Mouse (Mus musculus): ENCODE results near the gene Ccdc17.

The Ccdc17 gene

GRCm38 (mm10) chr4:116596379-116596778 lies at the start of gene Ccdc17:
Ccdc17 (plus strand) TSS chr4:116596654.
- 19% methylated on average over 5 of the region's 5 CpGs for WGBS

GRCm38 (mm10) chr4:116550432-116550831 lies 46.0 kb upstream of the Ccdc17 start:
- 100% methylated on average over 1 of the region's 1 CpGs for WGBS

DNA sequence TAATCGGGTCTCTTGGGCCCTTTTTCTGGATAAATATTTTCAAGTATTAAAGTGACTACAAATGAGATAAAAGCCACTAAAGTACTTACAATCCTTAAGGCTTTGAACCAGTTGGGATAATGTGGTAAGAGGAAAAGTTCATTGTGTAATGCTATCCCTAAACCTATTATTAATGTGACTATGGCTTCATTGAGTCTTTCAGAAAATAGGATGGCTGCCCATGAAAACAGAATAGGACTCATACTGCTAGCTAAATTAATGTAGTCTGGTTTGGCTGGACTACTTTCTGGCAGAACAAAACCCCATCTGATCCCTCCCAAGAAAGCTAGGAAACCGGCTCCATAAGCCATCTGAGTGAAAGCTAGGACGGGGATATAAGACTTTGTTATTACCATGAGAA lies 43.4 kb upstream of the Ccdc17 start:
- 72% methylated on average over 3 of the region's 3 CpGs for WGBS

GRCm38 (mm10) chr4:116555413-116556300 lies 40.8 kb upstream of the Ccdc17 start, which contains the start of gene Tmem69:
Tmem69 (minus strand) TSS chr4:116555936.
- WGBS, result 1% methylated on average over 23 of the region's 23 CpGs

GRCm38 (mm10) chr4:116556561-116557305 lies 39.7 kb upstream of the Ccdc17 start:
- under 1% methylated on average over 28 of the region's 28 CpGs for WGBS

DNA sequence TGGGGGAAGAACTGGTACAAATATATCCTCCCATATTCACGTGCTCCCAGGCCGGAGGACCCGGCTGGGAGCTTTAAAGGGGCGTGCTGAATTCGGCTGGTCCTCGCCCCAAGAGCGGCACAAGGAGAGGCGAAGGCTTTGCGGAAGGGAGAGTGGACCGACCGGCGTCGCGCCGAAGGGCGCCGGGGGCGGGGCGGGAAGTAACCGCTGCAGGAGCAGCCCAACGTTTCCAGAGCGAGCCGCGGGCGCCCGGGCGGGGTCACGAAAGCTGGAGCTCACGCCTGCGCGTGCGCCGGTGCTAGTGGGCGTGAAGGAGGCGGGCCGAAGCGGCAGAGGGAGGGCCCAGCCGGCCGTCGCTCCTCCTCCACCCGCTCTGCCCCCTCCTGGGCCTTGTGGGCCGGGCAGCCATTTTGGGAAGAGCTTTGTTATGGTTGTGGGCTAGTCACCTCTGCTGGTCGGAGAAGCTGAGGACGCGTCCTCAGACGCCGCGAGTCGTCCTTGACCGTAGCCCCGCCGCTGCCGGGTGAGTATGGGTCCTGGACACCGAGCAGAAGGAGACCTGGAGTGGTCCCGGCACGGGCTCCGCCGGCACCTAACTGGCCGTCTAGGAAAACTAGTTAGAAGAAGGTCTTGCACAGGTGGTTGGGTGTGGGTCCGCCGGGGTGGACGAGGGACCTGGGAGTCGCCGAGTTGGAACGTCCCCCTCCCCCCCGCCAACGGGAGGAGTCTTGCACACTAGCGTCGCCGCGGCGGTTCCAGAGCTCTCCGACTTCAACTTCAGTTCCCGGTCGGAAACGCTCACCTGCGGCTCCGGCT lies 38.9 kb upstream of the Ccdc17 start, which contains the start of gene Gpbp1l1:
Gpbp1l1 (plus strand) TSS at position 353 of the 816 bp plus-strand sequence.
- WGBS, result under 1% methylated on average over 78 of the region's 78 CpGs

- WGBS, result 1% methylated on average over 15 of the region's 15 CpGs
Measured at GRCm38 (mm10) chr4:116558151-116558882, 38.1 kb upstream of the Ccdc17 start.

GRCm38 (mm10) chr4:116595793-116596192 lies 661 bp upstream of the Ccdc17 start:
- 85% methylated on average over 8 of the region's 8 CpGs for WGBS

DNA sequence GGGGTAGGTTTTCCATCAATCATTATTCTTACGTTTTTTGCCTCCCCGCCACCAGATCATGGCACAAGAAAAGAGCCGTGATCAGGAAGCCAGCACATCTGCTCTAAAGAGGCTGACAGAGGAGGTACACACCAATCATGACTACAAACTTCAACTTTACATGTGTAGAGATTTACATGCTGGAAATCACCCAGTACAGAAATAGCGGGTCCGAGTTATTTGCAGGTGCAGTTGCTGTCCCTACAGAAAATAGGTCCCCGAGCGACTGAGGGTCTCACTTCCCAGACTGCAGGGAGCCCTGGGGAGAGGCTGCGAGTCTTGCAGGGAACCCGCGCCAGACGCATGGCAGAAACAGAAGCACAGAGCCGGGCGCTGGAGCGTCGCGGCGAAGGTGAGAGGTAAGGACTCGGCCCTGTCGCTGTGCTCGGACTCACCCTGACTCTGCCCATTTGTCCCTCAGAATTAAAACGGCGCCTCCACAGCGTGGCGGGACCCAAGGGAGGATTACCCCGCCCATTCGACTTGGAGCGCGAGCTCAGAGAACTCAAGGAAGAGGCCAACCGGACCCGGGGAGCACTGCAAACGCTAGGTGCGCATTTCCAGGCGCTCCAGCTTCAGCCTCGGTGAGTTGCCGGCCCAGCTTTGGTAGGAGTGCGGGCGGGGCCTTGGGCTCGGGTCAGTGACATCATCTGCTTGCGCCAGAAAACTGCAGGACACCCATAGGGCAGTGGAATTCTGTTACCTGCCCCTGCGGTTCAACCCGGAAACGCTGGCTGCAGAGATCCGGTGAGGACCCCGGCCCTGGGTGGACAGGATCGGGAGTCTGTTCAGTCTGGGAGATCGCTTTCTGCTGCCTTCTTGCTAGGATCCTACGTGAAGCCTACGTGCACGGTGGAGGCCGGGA lies 776 bp downstream of the Ccdc17 start:
- WGBS, result under 1% methylated on average over 50 of the region's 50 CpGs

GRCm38 (mm10) chr4:116612621-116613020 lies 16.2 kb downstream of the Ccdc17 start:
- WGBS, result 99% methylated on average over 2 of the region's 2 CpGs

GRCm38 (mm10) chr4:116615237-116615636 lies 18.8 kb downstream of the Ccdc17 start:
- WGBS, result 95% methylated on average over 2 of the region's 2 CpGs

DNA sequence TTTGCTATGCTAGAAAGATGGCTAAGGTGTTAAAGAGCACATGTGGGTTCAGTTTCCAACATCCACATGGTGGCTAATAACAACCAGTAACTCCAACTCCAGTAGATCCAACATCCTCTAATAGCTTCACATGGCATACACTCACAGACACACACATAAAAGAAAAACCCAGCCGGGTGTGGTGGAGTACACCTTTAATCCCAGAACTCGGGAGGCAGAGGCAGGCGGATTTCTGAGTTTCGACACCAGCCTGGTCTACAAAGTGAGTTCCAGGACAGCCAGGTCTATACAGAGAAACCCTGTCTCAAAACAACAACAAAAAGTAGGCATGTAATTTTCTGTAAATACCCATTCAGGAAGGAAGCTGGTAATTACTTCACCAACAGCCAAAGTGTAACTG lies 28.4 kb downstream of the Ccdc17 start:
- WGBS, result 94% methylated on average over 4 of the region's 4 CpGs

GRCm38 (mm10) chr4:116626658-116627358 lies 30.4 kb downstream of the Ccdc17 start:
- WGBS, result under 1% methylated on average over 48 of the region's 53 CpGs

DNA sequence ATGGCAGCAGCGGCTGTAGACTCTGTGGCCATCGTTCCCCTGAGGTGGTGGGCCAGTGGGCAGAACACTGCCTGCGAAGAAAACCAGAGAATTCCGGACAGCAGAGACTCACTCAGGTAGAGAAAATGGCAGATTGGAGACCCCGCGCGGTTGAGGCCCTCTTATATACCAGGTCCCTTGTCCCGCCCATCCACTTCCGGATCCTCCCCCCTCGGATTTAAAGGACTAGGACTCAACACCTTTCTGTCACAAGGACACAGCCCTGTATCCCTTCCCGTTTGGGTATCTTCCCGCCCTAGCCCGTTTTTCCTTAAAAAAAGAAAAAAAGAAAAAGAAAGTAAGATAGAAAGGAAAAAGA lies 30.9 kb downstream of the Ccdc17 start:
- WGBS, result under 1% methylated on average over 13 of the region's 13 CpGs

DNA sequence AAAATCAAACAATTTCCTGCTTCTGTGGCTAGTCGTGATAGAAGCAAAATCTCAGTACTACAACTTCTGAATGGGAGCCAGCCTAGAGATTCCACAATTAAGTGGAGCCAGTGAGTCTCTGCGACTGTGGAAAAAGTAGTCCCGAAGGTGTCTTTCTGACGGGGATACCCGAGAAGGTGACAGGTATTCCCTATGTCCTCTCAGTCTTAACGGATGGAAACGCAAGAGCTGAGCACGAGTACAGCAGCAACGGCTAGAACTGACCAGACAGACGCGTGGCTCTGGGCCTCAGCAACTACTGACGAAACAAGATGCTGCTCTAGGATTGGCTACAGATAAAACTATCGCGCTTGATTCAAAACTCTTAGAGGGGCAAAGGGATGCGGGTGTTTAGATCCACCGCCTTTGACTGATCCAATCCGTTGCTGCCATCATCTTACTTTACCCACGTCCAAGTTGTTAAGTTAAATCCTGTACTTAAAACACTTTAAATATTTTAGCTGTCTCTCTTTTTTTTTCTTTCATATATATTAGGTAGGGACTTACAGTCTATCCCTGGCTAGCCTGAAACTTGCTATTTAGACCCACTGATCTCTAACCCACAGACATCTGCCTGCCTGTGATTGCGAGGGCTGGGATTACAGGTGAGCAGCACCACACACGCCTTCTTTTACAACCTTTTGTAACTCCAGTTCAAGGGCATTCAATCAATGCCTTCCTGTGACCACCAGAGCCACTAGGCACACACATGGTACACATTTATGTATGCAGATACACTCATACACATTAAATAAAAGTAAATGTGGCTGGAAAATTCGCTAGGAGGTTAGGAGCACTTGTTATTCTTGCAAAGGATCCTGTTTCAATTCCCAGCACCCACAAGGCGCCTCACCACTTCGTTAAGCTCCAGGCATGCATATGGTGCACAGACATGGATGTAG lies 31.5 kb downstream of the Ccdc17 start, which contains the start of gene Nasp:
Nasp (minus strand) TSS at position 220 of the 941 bp plus-strand sequence.
- WGBS, result 8% methylated on average over 23 of the region's 23 CpGs

DNA sequence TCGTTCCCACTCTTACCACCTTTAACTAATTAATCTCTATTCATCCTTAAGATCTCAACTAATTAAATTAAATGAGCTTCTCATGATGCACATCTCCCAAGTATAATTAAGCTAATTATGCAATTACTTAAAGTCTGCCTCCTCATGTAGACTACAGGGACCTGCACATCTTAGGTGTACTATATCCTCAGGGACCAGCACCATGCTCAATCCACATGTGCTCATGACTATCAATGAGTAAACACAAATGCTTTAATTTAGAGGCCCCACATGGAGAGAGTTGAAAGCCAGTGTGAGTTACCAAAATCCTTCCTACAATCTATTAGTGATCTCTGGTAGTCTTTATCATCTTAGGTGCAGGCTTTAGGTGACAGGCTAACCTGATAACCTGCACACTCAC lies 38.7 kb downstream of the Ccdc17 start:
- WGBS, result 30% methylated on average over 1 of the region's 1 CpGs

DNA sequence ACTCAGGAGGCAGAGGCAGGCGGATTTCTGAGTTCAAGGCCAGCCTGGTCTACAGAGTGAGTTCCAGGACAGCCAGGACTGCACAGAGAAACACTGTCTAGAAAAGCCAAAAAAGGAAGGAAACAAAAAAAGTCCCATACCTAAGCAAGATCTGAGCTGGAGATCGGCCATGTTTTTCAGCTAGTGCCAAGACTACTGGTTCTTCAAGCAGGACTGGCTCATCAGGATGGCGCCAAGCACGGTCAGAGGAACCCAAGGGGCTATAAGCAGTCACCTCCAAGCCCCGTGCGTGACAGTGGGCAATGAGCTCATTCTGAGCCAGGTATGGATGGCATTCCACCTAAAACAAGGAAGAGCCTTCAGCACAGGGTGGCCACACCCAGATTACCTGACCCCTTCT lies 42.4 kb downstream of the Ccdc17 start:
- WGBS, result 86% methylated on average over 6 of the region's 6 CpGs

- WGBS, result 96% methylated on average over 1 of the region's 1 CpGs
Measured at GRCm38 (mm10) chr4:116642071-116642470, 45.6 kb downstream of the Ccdc17 start.

Measured in cerebral cortex, adult 2 months (tissue).